Mouse (Mus musculus) left cerebral cortex, adult 2 months (tissue): ENCODE data around the gene Cnksr3. TPM values are rescaled to one million over a fixed set of nuclear protein-coding genes. Genes with fewer than 3 reads are reported as not detected.

Source experiments
- DNase-seq, 2 experiments: peaks; one replicate each; pipeline ENCODE4 v3.0.0; 2021 to 2022; ENCODE audit warnings: low spot score in 2 of 2, mixed read lengths in 1 of 2; ENCODE audit errors: extremely low spot score in 1 of 2
- H3K27ac ChIP-seq: fragments of 200-600 bp; 2 replicates; pipeline ENCODE4 v1.8.1; 2022
- H3K4me3 ChIP-seq: fragments of 200-600 bp; 2 replicates; pipeline ENCODE4 v1.8.1; 2022
- CTCF ChIP-seq: fragments of 200-600 bp; IDR thresholded peaks from 2 replicates; pipeline ENCODE4 v1.8.1; 2022; ENCODE audit warnings: antibody characterized with exemption, mild to moderate bottlenecking, moderate library complexity
- intact Hi-C: fragments of 180-260 bp; cut with DNase I; formaldehyde crosslinking; loops from one replicate; pipeline ENCODE4 v1.15.1; 2025
- total RNA-seq, 2 experiments: library from RNA; stranded (reverse); gene quantifications; 2 replicates each; pipeline ENCODE4 v1.2.3; 2021

Cnksr3 gene
- total RNA-seq, 2 experiments from 2014 or later = 3.9 to 5.2 TPM

DNA sequence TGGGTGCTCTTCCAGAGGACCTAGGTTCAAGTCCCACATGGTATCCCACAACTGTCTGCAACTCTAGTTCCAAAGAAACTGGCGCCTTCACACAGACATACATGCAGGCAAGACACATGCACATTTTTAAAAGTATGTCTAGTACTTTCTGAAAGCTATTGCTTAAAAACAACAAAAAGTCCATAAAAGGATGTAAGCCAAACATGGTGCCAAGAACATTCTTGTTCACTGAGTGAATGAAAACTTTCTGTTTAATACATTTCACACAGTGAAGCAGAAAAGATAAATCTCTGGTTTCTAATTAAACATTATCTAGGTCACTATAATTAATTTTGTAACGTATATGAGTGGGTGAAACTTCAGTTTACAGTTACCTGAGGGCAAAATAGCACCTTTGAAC is 76.3 kb downstream of the Cnksr3 start:
- no peak for TF ChIP-seq CTCF
- no peak for DNase-seq
- intact Hi-C loops = no loop called here
- Histone ChIP-seq H3K4me3 (no peak overlapping the region), H3K27ac (no peak overlapping the region)

GRCm38 (mm10) chr10:7133005-7133404 is 79.0 kb downstream of the Cnksr3 start:
- no peak overlapping the region for H3K4me3 ChIP-seq
- TF ChIP-seq CTCF = no peak
- no peak for DNase-seq
- no peak overlapping the region for H3K27ac ChIP-seq
- intact Hi-C loops = no loop called here

DNA sequence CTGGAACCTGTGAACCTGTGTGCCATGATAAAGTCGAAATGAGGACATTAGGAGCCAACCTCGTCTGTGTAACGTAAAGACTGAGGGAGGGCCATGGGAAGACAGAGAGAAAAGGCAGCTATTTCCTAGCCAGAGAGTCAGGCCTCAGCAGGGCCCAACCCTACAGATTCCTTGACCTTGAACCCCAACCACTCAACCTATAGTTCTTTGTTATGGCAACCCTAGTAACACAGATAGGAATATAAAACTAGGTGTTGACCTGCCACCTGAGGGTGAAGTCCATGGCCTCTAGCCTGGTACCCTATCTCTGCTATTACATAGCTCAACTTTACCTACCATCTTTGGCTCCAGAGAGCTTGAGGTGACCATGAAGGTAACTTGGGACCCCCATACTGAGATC is 80.6 kb downstream of the Cnksr3 start:
- intact Hi-C loops = no loop called here
- no peak for TF ChIP-seq CTCF
- DNase-seq = no peak
- H3K4me3 ChIP-seq = no peak overlapping the region
- no peak overlapping the region for H3K27ac ChIP-seq

DNA sequence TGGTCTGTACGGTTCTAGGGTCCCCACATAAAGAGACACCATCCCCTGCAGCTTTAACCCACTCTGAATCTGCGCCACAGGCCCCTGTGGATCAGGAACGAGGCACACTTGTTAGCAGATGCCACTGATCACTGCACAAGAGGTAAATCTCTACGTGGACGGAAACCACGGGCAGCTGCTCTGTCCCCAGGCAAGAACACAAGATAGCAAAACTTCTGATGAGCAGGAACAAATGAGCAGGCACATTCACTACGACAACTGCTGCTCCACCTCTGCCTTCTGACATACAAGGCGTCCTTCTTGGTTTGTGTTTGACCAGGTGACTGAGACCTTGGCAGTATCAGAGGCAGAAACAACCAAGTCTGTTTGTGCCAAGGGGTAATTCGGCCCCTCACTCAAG is 84.2 kb downstream of the Cnksr3 start:
- no peak overlapping the region for H3K4me3 ChIP-seq
- H3K27ac ChIP-seq = no peak overlapping the region
- intact Hi-C loops = no loop called here
- no peak for DNase-seq
- no peak for TF ChIP-seq CTCF

- Histone ChIP-seq H3K27ac (no peak overlapping the region), H3K4me3 (no peak overlapping the region)
- no peak for DNase-seq
- no peak for TF ChIP-seq CTCF
- intact Hi-C loops = no loop called here
Measured at GRCm38 (mm10) chr10:7126882-7127281, 85.2 kb downstream of the Cnksr3 start.

DNA sequence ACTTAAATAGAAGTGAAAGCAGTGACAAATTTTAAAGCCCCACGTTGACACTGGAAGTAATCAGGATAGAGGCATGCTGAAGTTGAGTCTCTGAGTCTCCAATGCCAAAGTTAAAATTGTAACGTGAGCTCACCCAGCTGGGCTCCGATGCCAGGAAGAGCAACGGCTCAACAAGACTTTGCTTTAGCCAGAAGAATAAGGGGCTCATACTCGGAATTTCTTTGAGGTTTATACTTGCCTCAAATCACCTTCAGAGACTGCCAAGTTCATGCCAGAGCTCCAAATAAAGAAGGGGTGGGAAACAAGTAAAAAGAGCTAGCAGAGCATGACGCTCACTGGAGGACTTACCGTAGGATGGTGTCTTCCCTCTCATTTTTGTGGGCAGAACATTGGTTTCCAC is 85.8 kb downstream of the Cnksr3 start:
- DNase-seq = no peak
- intact Hi-C loops = no loop called here
- no peak overlapping the region for H3K4me3 ChIP-seq
- no peak for TF ChIP-seq CTCF
- H3K27ac ChIP-seq = no peak overlapping the region

GRCm38 (mm10) chr10:7124993-7125392 is 87.0 kb downstream of the Cnksr3 start:
- Histone ChIP-seq H3K4me3 (no peak overlapping the region), H3K27ac (no peak overlapping the region)
- peak; percentile 47 for TF ChIP-seq CTCF
- intact Hi-C loops = loop anchor here (2.0 kb wide), 3 partner anchors 48 to 1088 kb away; no protein-coding TSS in a partner anchor
- peak; percentile 34 to 43 for DNase-seq

DNA sequence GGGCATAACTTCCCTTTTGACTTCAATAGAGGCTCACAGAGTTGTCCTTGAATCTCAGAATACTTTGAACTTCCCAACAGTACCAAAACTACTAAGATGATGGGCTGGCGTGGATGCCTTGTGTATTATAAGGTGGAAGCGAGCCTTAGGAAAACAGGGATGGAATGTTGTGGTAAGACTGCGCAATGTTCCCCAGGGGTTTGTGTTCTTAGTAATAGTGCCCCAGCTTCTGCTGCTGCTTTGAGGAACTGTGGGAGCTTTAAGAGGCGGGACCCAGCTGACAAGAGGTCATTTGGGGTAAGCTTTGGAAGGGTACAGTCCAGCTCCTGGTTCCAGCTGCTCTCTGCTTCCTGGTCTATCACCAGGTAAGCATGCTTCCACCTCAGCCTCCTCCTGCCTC is 89.7 kb downstream of the Cnksr3 start:
- H3K27ac ChIP-seq = no peak overlapping the region
- H3K4me3 ChIP-seq = no peak overlapping the region
- no peak for DNase-seq
- intact Hi-C loops = no loop called here
- TF ChIP-seq CTCF = no peak

GRCm38 (mm10) chr10:7120206-7120605 is 91.8 kb downstream of the Cnksr3 start:
- no peak for TF ChIP-seq CTCF
- no peak for DNase-seq
- Histone ChIP-seq H3K27ac (no peak overlapping the region), H3K4me3 (no peak overlapping the region)
- intact Hi-C loops = no loop called here

GRCm38 (mm10) chr10:7118258-7119077 is 93.6 kb downstream of the Cnksr3 start:
- DNase-seq = peak; percentile 31 to 42
- Histone ChIP-seq H3K4me3 (no peak overlapping the region), H3K27ac (no peak overlapping the region; the same call in 1 of the 2 replicates)
- TF ChIP-seq CTCF = no peak
- intact Hi-C loops = no loop called here

- DNase-seq = no peak
- intact Hi-C loops = no loop called here
- TF ChIP-seq CTCF = no peak
- H3K27ac ChIP-seq = no peak overlapping the region
- H3K4me3 ChIP-seq = no peak overlapping the region
Measured at GRCm38 (mm10) chr10:7117785-7118184, 94.3 kb downstream of the Cnksr3 start.

DNA sequence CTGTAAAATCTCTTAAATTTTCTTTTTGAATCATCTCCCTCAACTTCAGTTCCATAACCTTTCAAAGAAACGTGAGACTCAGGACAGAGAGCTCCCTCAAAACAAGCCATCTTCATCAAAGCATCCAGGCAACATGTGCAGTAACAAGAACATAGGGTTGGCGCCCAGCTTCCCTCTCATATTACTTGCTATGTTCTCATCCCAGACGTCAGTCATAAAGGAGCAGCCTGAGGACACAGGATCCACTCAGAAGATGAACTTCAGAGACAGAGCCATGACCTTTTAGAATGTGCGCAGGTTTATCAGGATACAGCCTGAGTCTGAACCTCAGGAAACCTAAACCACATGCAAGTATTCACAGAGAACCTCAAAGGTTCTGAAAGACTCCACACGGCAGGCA is 97.2 kb downstream of the Cnksr3 start:
- no peak for TF ChIP-seq CTCF

DNA sequence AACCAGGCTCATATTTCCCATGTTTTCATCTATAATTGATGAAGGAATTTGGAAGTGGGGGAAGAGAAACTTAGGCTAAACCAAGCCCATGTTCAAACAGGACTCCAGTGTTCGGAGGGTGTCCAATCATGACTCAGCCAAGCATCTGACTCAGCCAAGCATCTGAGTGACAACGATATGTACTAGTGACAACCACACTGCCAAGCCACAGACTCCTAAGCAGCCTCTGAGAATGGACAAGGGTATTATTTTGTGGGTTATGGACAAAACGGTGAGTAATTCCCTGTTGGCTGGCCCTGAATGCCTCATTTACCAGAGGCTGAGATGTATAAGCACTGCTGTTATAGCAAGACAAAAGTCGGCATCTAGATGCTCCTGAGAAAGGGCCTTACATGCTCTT is 98.3 kb downstream of the Cnksr3 start:
- no peak for TF ChIP-seq CTCF
- no peak overlapping the region for H3K4me3 ChIP-seq
- DNase-seq = no peak
- H3K27ac ChIP-seq = no peak overlapping the region
- intact Hi-C loops = loop anchor here (5.0 kb wide), 1 partner anchor 99 kb away; the partner anchor contains the start of gene Cnksr3

More for the DNA sequence above, 97.2 kb downstream of the Cnksr3 start:
- H3K4me3 ChIP-seq = no peak overlapping the region
- no peak for DNase-seq
- intact Hi-C loops = loop anchor here (5.0 kb wide), 1 partner anchor 98 kb away; the partner anchor contains the start of gene Cnksr3
- no peak overlapping the region for H3K27ac ChIP-seq
